Mouse (Mus musculus) hindbrain, postnatal 0 days (tissue): ENCODE results near the gene Gm13285. TPM values are rescaled to one million over a fixed set of nuclear protein-coding genes. Genes with fewer than 3 reads are reported as not detected.
"Not testable (repeated sequence)": the region's sequence is repeated elsewhere in the genome, so short reads cannot be mapped to it uniquely, and the experiment has no call there.

Source experiments
- ATAC-seq: fragments of 200-750 bp; cut with Nextera tagmentation; 2 replicates; pipeline ENCODE4 v1.8.0; 2017; ENCODE audit warnings: mild to moderate bottlenecking, moderate TSS enrichment, moderate library complexity
- DNase-seq: peaks from one replicate; pipeline ENCODE4 v3.0.0-alpha.2; 2015; ENCODE audit warnings: low spot score
- H3K27ac ChIP-seq: fragments of 300-500 bp; sonication (generic); 2 replicates; pipeline ENCODE4 v1.5.1; 2014; ENCODE audit warnings: mild to moderate bottlenecking
- H3K27me3 ChIP-seq: fragments of 300-500 bp; sonication (generic); 2 replicates; pipeline ENCODE4 v1.6.1; 2014; ENCODE audit warnings: low read length, mixed read lengths; ENCODE audit not compliant: insufficient read depth
- H3K36me3 ChIP-seq: fragments of 300-500 bp; sonication (generic); 2 replicates; pipeline ENCODE4 v1.6.1; 2014; ENCODE audit warnings: low read length, mixed read lengths; ENCODE audit not compliant: insufficient read depth
- H3K4me1 ChIP-seq: fragments of 300-500 bp; sonication (generic); 2 replicates; pipeline ENCODE4 v1.6.1; 2014; ENCODE audit warnings: antibody characterized with exemption, low read length, mixed read lengths; ENCODE audit not compliant: insufficient read depth
- H3K4me2 ChIP-seq: fragments of 300-500 bp; sonication (generic); 2 replicates; pipeline ENCODE4 v1.6.1; 2014; ENCODE audit warnings: low read depth, mild to moderate bottlenecking, low read length, moderate library complexity, mixed read lengths
- H3K4me3 ChIP-seq: fragments of 300-500 bp; sonication (generic); 2 replicates; pipeline ENCODE4 v1.5.1; 2014; ENCODE audit warnings: low read length
- H3K9ac ChIP-seq: fragments of 300-500 bp; sonication (generic); replicated peaks from 2 replicates; pipeline ENCODE4 v1.6.1; 2014; ENCODE audit warnings: mild to moderate bottlenecking, low read length, moderate library complexity, mixed read lengths
- H3K9me3 ChIP-seq: fragments of 300-500 bp; sonication (generic); 2 replicates; pipeline ENCODE4 v1.6.1; 2016; ENCODE audit warnings: low read length, mixed read lengths
- CTCF ChIP-seq: IDR thresholded peaks from 2 replicates; pipeline ENCODE4 v1.5.1; 2016; ENCODE audit warnings: antibody characterized with exemption, control low read depth, low read depth
- WGBS: fragments of 180-500 bp; shearing (Covaris S2); extraction: QIAGEN DNeasy Blood & Tissue Kit; methylation state at CpG from one replicate; pipeline ENCODE4 v1.1.7; 2014; 5-methylcytosine and 5-hydroxymethylcytosine counted together
- polyA plus RNA-seq: library from polyadenylated mRNA; unstranded; fragments of >200 nt; fragmentation: Nextera tagmentation; extraction: Ambion mirVana; gene quantifications from 2 replicates; pipeline ENCODE4 v1.2.1, GENCODE M21; 2015
- total RNA-seq: library from RNA; depleted of rRNA; stranded (reverse); fragments of >200 nt; gene quantifications from 2 replicates; pipeline ENCODE4 v1.2.3, GENCODE M21; 2014

The Gm13285 gene
- total and polyA plus RNA-seq, 2 experiments from 2014 or later = 0.14 TPM; not detected in 1

DNA sequence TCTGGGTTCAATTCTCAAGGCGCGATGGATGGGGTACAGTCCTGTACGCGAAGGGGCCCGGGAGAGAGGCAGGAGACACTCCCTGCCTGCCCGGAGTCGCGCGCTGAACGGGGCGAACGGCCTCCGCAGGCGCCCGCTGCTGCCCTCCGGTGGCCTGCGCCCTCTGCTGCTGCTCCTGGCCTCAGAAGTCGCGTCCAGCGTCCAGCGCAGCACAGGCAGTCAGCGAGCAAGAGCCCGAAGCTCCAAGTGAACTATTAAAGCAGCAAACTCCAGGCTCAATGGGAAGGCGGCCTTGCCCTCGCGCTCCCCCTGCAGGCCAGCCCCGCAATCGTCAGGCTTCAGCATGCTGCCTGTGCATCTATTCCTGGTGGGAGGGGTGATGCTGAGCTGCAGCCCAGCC is 39.0 kb upstream of the Gm13285 start:
- H3K36me3 ChIP-seq, H3K9ac ChIP-seq, H3K27ac ChIP-seq, H3K9me3 ChIP-seq, H3K4me1 ChIP-seq, H3K27me3 ChIP-seq, ATAC-seq: not testable (repeated sequence)
- 0% methylated on average over 21 of the region's 28 CpGs for WGBS
- TF ChIP-seq CTCF = peak; percentile 66
- Histone ChIP-seq H3K4me3 (peak overlapping the region; percentile 25), H3K4me2 (peak overlapping the region; percentile 50)
- peak; percentile 75 for DNase-seq

GRCm38 (mm10) chr4:88761776-88762175 is 37.7 kb upstream of the Gm13285 start:
- H3K9me3 ChIP-seq, H3K9ac ChIP-seq, H3K4me1 ChIP-seq, DNase-seq, H3K4me2 ChIP-seq, H3K4me3 ChIP-seq, H3K27me3 ChIP-seq, H3K27ac ChIP-seq, ATAC-seq, H3K36me3 ChIP-seq: not testable (repeated sequence)
- WGBS = 69% methylated on average over 6 of the region's 8 CpGs

GRCm38 (mm10) chr4:88762341-88762740 is 37.1 kb upstream of the Gm13285 start:
- H3K27me3 ChIP-seq, ATAC-seq, DNase-seq, H3K4me2 ChIP-seq, H3K4me1 ChIP-seq, H3K36me3 ChIP-seq, H3K9me3 ChIP-seq, H3K4me3 ChIP-seq, H3K9ac ChIP-seq, H3K27ac ChIP-seq: not testable (repeated sequence)
- 58% methylated on average over 9 of the region's 9 CpGs for WGBS

DNA sequence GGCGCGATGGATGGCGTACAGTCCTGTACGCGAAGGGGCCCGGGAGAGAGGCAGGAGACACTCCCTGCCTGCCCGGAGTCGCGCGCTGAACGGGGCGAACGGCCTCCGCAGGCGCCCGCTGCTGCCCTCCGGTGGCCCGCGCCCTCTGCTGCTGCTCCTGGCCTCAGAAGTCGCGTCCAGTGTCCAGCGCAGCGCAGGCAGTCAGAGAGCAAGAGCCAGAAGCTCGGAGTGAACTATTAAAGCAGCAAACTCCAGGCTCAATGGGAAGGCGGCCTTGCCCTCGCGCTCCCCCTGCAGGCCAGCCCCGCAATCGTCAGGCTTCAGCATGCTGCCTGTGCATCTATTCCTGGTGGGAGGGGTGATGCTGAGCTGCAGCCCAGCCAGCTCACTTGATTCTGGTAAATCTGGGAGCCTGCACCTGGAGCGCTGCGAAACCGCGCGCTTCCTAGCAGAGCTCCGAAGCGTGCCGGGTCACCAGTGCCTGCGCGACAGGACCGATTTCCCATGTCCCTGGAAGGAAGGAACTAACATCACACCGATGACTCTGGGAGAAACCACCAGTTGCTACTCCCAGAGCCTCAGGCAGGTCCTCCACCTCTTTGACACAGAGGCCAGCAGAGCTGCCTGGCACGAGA is 36.0 kb upstream of the Gm13285 start:
- ATAC-seq, H3K36me3 ChIP-seq, H3K27me3 ChIP-seq, H3K9me3 ChIP-seq, H3K9ac ChIP-seq, H3K4me1 ChIP-seq, H3K27ac ChIP-seq: not testable (repeated sequence)
- peak; percentile 70 for DNase-seq
- peak overlapping the region; percentile 25 for H3K4me3 ChIP-seq
- WGBS = 4% methylated on average over 21 of the region's 42 CpGs
- peak; percentile 68 for TF ChIP-seq CTCF
- H3K4me2 ChIP-seq = peak overlapping the region; percentile 48; the same call in 1 of the 2 replicates

GRCm38 (mm10) chr4:88773534-88773933 is 25.9 kb upstream of the Gm13285 start, which contains the start of gene Gm13290:
Gene Gm13290 (plus strand): TSS chr4:88773834.
- not testable (repeated sequence) for H3K9ac ChIP-seq, H3K4me1 ChIP-seq, H3K4me3 ChIP-seq, H3K4me2 ChIP-seq, H3K27me3 ChIP-seq, H3K9me3 ChIP-seq, DNase-seq, H3K27ac ChIP-seq, H3K36me3 ChIP-seq, ATAC-seq
- WGBS = no CpG with 5 or more reads among the region's 32 CpGs

GRCm38 (mm10) chr4:88776622-88777021 is 22.8 kb upstream of the Gm13285 start, which contains the start of gene Gm13289:
Gene Gm13289 (plus strand): TSS chr4:88776922.
- no CpG with 5 or more reads among the region's 29 CpGs for WGBS
- not testable (repeated sequence) for ATAC-seq

DNA sequence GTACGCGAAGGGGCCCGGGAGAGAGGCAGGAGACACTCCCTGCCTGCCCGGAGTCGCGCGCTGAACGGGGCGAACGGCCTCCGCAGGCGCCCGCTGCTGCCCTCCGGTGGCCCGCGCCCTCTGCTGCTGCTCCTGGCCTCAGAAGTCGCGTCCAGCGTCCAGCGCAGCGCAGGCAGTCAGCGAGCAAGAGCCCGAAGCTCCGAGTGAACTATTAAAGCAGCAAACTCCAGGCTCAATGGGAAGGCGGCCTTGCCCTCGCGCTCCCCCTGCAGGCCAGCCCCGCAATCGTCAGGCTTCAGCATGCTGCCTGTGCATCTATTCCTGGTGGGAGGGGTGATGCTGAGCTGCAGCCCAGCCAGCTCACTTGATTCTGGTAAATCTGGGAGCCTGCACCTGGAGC is 19.9 kb upstream of the Gm13285 start, which contains the start of gene Gm13272:
Gene Gm13272 (plus strand): TSS at position 301 of the 400 bp plus-strand sequence.
- not testable (repeated sequence) for H3K27ac ChIP-seq, H3K36me3 ChIP-seq, H3K9me3 ChIP-seq, H3K4me3 ChIP-seq, H3K27me3 ChIP-seq, DNase-seq, H3K4me2 ChIP-seq, ATAC-seq, H3K9ac ChIP-seq, H3K4me1 ChIP-seq
- WGBS = no CpG with 5 or more reads among the region's 29 CpGs

More at GRCm38 (mm10) chr4:88776622-88777021, 22.8 kb upstream of the Gm13285 start, which contains the start of gene Gm13289:
- not testable (repeated sequence) for H3K9me3 ChIP-seq, H3K36me3 ChIP-seq, H3K4me1 ChIP-seq, H3K27ac ChIP-seq, H3K4me2 ChIP-seq, DNase-seq, H3K9ac ChIP-seq, H3K27me3 ChIP-seq, H3K4me3 ChIP-seq

DNA sequence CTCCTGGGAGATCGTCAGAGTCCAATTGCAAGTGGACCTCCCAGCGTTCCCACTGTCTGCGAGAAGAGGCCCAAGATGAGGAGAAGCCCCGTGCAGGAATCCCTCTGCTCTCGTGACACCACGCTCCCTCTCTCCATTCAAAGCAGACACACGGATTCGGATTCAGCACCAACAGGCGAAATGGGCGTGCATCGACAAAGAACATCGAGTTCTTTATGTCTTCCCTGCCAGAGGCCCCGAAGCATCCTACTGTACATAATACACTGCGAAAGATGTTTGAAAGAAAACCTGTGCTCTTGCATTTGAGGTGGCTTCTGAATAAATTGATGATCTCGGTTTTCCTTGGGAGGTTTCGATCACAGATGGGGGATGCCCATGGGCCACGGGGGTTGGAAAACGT is 19.1 kb upstream of the Gm13285 start:
- not testable (repeated sequence) for H3K9ac ChIP-seq, H3K27me3 ChIP-seq, DNase-seq, H3K4me2 ChIP-seq, H3K4me3 ChIP-seq, H3K27ac ChIP-seq, ATAC-seq, H3K36me3 ChIP-seq, H3K4me1 ChIP-seq, H3K9me3 ChIP-seq
- WGBS = 48% methylated on average over 15 of the region's 18 CpGs

DNA sequence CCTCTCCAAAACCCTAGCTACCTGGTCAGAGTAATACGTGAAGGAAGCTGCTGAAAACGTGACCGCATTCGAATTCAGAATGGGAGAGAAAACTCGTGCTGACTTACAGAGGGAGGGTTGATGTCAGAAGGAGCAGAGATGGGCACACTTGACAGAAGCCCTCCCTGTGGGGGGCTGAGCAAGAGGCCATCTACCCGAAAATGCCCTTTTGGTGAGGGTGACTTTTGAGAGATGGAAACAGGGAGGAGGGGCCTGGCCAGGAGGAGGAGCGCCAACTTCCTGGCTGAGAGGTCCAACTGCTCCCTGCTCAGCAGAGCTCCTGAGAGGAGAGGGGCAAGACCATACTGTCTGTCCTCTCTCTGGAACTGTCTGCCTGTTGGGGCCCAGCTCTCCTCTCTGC is 17.6 kb upstream of the Gm13285 start, which contains the start of gene Ifnz:
Gene Ifnz (plus strand): TSS at position 301 of the 400 bp plus-strand sequence.
- not testable (repeated sequence) for H3K4me3 ChIP-seq, H3K9ac ChIP-seq, ATAC-seq

GRCm38 (mm10) chr4:88782335-88782734 is 17.1 kb upstream of the Gm13285 start:
- WGBS = 2% methylated on average over 11 of the region's 31 CpGs
- not testable (repeated sequence) for ATAC-seq, H3K4me3 ChIP-seq

More for the DNA sequence above, 17.6 kb upstream of the Gm13285 start, which contains the start of gene Ifnz:
- not testable (repeated sequence) for H3K36me3 ChIP-seq, H3K27ac ChIP-seq, H3K4me1 ChIP-seq, DNase-seq, H3K9me3 ChIP-seq, H3K27me3 ChIP-seq
- WGBS = 14% methylated on average over 4 of the region's 7 CpGs
- H3K4me2 ChIP-seq = peak within 1 kb of the TSS; percentile 23; the same call in 1 of the 2 replicates

More at GRCm38 (mm10) chr4:88782335-88782734, 17.1 kb upstream of the Gm13285 start:
- not testable (repeated sequence) for H3K36me3 ChIP-seq, H3K27ac ChIP-seq, DNase-seq, H3K9me3 ChIP-seq, H3K4me1 ChIP-seq, H3K27me3 ChIP-seq, H3K9ac ChIP-seq
- peak overlapping the region; percentile 23; the same call in 1 of the 2 replicates for H3K4me2 ChIP-seq
